Mouse (Mus musculus): ENCODE data around the gene Rab7. TPM values are rescaled to one million over a fixed set of nuclear protein-coding genes. Genes with fewer than 3 reads are reported as not detected.
"Not testable (repeated sequence)": the region's sequence is repeated elsewhere in the genome, so short reads cannot be mapped to it uniquely, and the experiment has no call there.

The Rab7 gene
- polyA plus RNA-seq, 1 experiment from 2014 or later: 194 TPM

DNA sequence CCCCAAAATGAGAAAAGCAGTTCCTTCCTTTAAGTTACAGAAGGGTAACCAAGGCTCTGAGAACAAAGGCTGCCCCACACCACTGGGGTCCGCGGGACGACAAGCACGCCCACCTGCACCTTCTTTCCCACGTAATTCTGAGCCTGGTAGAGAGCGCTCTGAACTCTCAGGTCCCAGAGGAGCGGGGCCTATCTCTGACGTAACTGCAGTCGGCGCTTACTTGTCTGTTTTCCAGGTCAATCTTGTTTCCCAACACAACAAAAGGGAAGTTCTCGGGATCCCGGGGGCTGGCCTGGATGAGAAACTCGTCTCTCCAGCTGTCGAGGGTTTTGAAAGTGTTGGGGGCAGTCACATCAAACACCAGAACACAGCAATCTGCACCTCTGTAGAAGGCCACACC lies 40.3 kb downstream of the Rab7 start:
- not testable (repeated sequence) for DNase-seq (ENCODE audit: low spot score)

DNA sequence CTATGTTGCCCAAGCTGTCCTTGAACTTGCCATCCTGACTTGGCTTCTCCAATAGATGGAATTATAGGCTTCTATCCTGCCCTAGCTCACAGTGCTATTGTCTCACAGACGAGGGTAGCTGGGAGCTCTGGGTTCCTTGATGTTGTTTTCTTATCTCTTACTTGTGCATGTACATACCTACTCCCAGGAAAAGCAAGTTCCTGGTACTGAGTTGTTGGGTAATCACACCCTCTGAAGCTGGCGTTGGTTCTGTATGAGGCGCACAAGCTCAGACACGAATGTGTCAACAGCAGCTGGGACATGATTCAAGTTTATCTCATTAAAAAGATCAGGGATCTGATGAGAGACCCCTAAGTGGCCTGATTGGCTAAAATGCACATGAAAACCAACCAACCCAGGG lies 41.6 kb downstream of the Rab7 start:
- DNase-seq (ENCODE audit: low spot score): no peak

DNA sequence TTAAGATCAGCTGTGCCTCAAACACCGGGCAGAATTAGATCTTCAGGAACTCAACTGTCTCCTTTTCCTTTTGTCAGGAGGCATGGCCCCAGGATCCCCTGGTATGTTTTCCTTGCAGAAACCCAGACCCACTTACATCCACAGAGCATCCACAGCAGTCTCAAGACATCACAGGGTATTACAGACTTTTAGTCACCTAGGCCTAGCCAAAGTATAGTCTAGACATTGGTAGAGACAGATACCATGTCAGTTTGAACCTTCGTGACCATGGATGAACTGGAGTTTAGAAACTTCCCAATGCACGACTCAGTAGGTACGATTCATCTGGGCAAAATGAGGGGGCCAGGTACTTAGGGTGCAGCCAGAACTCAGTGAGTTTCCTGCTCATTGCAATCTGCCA lies 46.7 kb downstream of the Rab7 start:
- DNase-seq (ENCODE audit: low spot score): no peak

GRCm38 (mm10) chr6:87997706-87998265 lies 47.3 kb downstream of the Rab7 start:
- DNase-seq (ENCODE audit: low spot score): peak; percentile 38

DNA sequence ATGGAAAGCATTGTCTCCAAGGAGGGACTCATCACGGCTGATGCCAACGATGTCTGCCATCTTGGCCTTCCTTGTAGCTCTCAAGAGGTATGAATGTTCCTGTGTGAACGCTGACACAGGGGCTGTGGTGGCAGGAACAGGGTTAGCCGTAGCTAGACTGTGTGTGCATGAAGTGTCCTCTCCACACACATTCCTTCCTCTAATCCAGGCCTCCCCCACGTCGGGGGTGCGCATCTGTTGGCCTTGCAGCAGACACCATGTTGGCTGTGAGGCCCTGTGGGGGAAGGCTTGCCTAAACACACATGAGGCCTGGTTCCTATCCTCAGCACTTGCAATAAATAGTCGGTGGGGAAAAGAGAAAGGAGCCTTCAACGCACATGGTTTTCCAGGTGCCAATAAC lies 48.5 kb downstream of the Rab7 start:
- no peak for DNase-seq (ENCODE audit: low spot score)

- DNase-seq (ENCODE audit: low spot score): no peak
These were observed 49.6 kb downstream of the Rab7 start for GRCm38 (mm10) chr6:87995519-87995918.

DNA sequence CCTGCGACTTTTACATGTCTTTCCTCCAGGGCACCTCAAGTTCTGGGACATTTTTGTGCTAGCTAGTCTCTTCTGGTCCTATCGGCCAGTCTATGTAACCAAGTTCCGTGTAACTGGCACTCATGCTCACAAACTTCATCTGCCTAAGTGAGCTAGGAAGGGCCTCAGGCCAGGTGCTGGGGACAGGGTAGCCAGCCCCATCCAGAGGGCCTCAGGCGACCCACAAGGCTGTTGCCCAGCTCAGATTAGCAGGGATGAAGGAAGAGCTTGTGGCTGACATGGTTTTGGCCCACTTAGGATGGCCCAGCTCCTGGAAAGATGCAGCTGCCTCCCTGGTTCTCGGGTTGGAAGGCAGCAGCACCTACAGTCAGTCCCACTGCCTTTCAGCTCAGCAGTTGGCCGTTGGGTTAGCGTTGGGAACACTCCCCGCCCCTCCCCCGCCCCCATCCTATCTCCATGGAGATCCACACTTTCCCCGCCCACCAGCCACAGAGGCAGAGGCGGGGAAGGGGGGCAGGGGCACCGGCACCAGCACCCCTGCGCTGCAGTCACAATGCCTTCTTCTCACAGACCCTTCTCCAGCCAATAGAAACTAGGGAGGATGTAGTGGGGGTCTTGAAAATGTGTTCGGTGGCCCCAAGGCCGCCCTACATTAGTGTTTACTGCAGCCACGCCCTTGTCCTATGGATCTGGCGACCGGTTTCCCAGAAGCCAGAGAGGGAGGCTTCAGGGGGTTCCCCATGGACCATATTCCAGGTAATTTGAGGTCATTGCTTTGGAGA lies 51.1 kb downstream of the Rab7 start:
- DNase-seq (ENCODE audit: low spot score): peak; percentile 43

- no peak for DNase-seq (ENCODE audit: low spot score)
These were observed 52.3 kb downstream of the Rab7 start for GRCm38 (mm10) chr6:87992733-87993132.

DNA sequence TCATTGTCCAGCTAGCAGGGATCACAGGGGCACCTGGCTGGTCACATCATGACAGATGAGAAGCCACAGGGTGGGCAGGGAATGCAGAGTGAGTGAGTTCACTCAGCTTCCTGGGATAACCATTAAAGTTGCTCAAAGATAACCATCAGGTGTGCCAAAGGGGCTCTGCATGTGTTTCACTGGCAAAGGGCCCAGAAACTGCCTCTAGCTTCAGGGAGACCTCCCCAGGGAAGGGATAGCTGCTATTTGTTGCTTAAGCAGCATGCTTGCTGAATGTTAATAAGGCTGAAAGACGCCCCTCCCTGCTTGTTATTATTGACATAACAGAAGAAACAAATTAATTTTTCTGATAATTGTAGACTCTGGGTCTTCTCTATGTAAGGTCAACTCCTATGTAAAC lies 53.2 kb downstream of the Rab7 start:
- DNase-seq (ENCODE audit: low spot score): no peak

GRCm38 (mm10) chr6:87991216-87991615 lies 53.9 kb downstream of the Rab7 start:
- no peak for DNase-seq (ENCODE audit: low spot score)

DNA sequence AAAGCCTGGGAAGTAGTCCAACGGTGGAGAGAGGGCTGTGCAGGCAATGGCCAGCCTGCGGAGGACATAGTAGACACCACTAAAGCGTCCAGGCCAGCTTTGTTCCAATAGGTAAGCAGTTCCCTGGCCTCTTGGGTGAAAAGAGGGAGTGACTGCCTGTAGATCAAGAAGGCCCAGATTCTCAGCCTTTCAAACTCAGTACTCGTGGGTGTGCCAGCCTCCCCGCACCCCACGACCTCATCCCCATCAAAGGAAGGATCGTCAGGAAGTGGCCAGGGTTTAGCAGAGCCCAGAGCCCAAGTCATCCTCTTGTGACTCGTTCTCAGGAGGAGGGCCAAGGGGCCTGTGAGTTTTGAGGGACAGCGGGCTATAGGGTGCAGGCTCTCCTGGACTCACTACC lies 62.6 kb downstream of the Rab7 start:
- no peak for DNase-seq (ENCODE audit: low spot score)

DNA sequence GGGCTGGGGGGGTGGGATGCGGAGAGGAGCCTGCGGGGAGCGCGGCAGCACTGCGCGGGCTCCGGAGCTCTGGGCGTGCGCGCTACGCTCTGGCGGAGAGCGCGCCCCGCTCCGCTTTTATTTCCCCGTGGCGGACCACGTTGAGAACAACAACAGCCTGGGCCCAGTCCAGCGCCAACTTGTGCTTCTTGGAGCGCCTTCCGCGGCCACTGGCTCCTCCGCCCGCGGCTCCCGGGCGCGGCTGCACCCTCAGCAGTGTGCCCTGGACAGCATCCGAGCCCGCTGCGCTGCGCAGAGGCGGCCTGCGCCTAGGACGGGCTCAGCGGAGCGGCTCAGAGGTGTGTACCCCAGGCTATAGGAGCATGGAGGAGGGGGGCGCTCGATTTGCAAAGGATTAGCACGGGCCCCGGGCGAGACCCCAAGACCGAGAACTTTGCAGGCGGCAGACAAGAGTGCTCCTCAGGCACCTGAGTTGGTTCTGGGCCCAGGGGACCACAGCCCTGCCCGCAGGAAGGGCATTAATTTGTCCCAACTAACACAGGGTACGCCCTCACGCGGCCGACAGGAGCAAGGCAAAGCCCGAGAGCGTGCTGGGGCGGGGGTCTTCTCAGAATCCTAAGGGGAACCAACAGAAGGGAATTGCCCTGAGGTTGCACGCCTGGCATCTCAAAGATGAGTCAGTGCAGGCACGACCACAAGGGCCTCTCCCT lies 63.4 kb downstream of the Rab7 start, which contains the start of gene H1fx:
H1fx (minus strand) TSS at position 91 of the 710 bp plus-strand sequence.
- peak; percentile 46 for DNase-seq (ENCODE audit: low spot score)

DNA sequence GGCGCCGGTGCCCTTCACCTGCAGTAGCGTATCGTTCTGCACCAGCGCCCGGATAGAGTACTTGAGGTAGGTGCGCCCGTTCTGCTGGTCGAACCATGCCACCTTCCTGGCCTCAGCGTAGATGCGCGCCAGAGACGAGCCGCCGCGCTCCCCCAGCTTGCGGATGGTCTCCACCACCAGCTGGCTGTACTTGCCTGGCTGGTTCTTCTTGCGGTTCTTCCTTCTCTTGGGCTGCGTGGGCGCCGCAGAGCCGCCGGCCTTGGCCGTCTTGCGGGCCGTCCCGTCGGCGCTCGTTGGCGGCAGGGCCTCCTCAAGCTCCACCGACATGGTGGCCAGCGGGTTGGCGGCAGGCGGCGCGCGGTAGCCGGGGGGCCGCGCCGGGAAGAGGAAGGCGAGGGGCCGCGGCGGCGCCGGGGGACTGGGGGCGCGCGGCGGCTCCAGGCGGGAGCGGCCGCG lies 64.0 kb downstream of the Rab7 start:
- peak; percentile 21 for DNase-seq (ENCODE audit: low spot score)

DNA sequence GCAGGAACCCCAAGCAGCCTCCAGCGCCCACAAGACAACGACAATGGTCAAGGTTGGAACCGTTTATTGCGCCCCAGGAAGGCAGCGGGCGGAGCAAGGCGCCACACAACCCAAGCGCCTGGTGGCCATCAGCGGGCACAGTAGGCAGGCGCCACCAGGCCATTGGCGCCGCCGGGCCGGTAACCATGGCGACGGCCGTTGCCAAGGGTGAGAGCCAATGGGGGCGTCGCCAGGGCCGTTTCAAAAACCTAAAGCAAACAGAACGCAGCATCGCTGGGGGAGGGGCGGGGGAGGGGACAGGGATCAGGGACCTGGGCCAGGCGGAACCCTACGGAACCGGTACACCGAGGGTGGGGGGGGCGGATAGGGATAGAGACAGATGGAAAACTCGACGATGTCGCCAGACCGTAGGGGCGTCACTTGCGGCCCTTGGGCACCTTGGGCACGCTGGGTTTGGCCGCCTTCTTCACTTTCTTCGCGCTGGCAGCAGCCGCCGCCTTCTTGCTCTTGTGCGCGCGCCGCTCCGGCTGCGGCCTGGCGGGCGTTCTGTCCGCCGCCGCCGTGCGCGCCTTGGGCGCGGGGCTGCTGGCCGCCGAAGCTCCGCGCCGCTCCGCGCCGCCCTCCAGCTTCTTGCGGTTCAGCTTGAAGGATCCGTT lies 64.6 kb downstream of the Rab7 start:
- DNase-seq (ENCODE audit: low spot score): peak; percentile 35

- DNase-seq (ENCODE audit: low spot score): no peak
These were observed 65.3 kb downstream of the Rab7 start for GRCm38 (mm10) chr6:87979728-87980127.

GRCm38 (mm10) chr6:87970041-87970440 lies 75.0 kb downstream of the Rab7 start:
- no peak for DNase-seq (ENCODE audit: low spot score)

- not testable (repeated sequence) for DNase-seq (ENCODE audit: low spot score)
These were observed 82.6 kb downstream of the Rab7 start for GRCm38 (mm10) chr6:87962457-87962856.
